11 mouse cellular contexts compared by ENCODE assay signal in genomic region chr3:109361882-109362281, GRCm38 (mm10). TPM values are rescaled to one million over a fixed set of nuclear protein-coding genes. Genes with fewer than 3 reads are reported as not detected.
DNase-seq lines count a peak whose midpoint lies in the region; ATAC-seq lines count a peak whose summit lies in the region.
"Had no signal": no experiment of that assay in that cellular context is flagged by ENCODE, and none has a peak within 500 bp of the region (broad histone marks: within the 10 kb centered on the region; RNA-seq: fewer than 3 reads in every experiment).

No protein-coding gene starts in this region.

- peak; percentile 33 for DNase-seq in adrenal gland, adult 2 months
- DNase-seq in adrenal gland, adult 18-20 months (ENCODE audit: low spot score in 2 of 2), result no peak
- no peak for DNase-seq in left cerebral cortex, postnatal 36 days (ENCODE audit: low spot score in 2 of 2)
- no peak for DNase-seq in cerebellum, adult 11 months
- DNase-seq: right cerebral cortex, postnatal 14 days had no signal

- H3K4me3 ChIP-seq in heart, embryonic 11.5 days (ENCODE audit: low read depth, low read length), result no peak overlapping the region
- no peak overlapping the region for H3K4me3 ChIP-seq in liver, embryonic 16.5 days (ENCODE audit: low read depth, low read length)
- H3K4me3 ChIP-seq in forebrain, embryonic 15.5 days, result no peak overlapping the region
- H3K4me3 ChIP-seq: erythroblast, embryonic 14.5 days; lung, embryonic 15.5 days had no signal

- no peaks in the 10 kb centered on the region for H3K27me3 ChIP-seq in heart, embryonic 11.5 days (ENCODE audit: control insufficient read depth, insufficient read depth, low read length)
- no peaks in the 10 kb centered on the region for H3K27me3 ChIP-seq in liver, embryonic 16.5 days (ENCODE audit: control insufficient read depth, insufficient read depth, low read depth, low read length)
- no peaks in the 10 kb centered on the region for H3K27me3 ChIP-seq in forebrain, embryonic 15.5 days
- H3K27me3 ChIP-seq: lung, embryonic 15.5 days had no signal

- H3K36me3 ChIP-seq in heart, embryonic 11.5 days (ENCODE audit: control insufficient read depth, insufficient read depth, low read length), result no peaks in the 10 kb centered on the region
- no peaks in the 10 kb centered on the region for H3K36me3 ChIP-seq in liver, embryonic 16.5 days (ENCODE audit: control insufficient read depth, insufficient read depth)
- H3K36me3 ChIP-seq in forebrain, embryonic 15.5 days, result no peaks in the 10 kb centered on the region
- H3K36me3 ChIP-seq: lung, embryonic 15.5 days had no signal

- no peak; the same call in 1 of the 2 replicates for ATAC-seq in heart, embryonic 11.5 days (replicated peaks; ENCODE audit: insufficient number of reproducible peaks, low FRiP score, low TSS enrichment)
- ATAC-seq in liver, embryonic 16.5 days (ENCODE audit: low read depth), result peak; percentile 53; the same call in 1 of the 2 replicates
- ATAC-seq in neutrophil, adult 5-6 weeks (ENCODE audit: extremely low read depth, insufficient number of reproducible peaks, low FRiP score, poor library complexity, severe bottlenecking), result peak; percentile 47; the same call in 1 of the 2 replicates
- ATAC-seq in forebrain, embryonic 15.5 days (replicated peaks), result no peak

- peaks cover 34% of the 10 kb centered on the region for H3K4me1 ChIP-seq in heart, embryonic 11.5 days (ENCODE audit: control insufficient read depth, insufficient read depth, low read length)
- H3K4me1 ChIP-seq in liver, embryonic 16.5 days (ENCODE audit: control insufficient read depth, low read depth, low read length), result peaks cover 5% of the 10 kb centered on the region
- 0 out of 2 replicates have a peak, but pooled peaks cover 5% of the 10 kb centered on the region for H3K4me1 ChIP-seq in forebrain, embryonic 15.5 days

- no peak overlapping the region for H3K9ac ChIP-seq in heart, embryonic 11.5 days (ENCODE audit: low read depth, low read length)
- H3K9ac ChIP-seq in liver, embryonic 16.5 days (ENCODE audit: low read depth, low read length), result no peak overlapping the region
- H3K9ac ChIP-seq in forebrain, embryonic 15.5 days (replicated peaks), result no peak overlapping the region
- H3K9ac ChIP-seq: lung, embryonic 15.5 days had no signal

- no peak overlapping the region for H3K4me2 ChIP-seq in heart, embryonic 11.5 days
- 0 out of 2 replicates have a peak overlapping the region, but pooled peaks have one; percentile 7 for H3K4me2 ChIP-seq in liver, embryonic 16.5 days (ENCODE audit: low read depth, low read length)
- no peak overlapping the region for H3K4me2 ChIP-seq in forebrain, embryonic 15.5 days (replicated peaks)
- H3K4me2 ChIP-seq: lung, embryonic 15.5 days had no signal

- H3K27ac ChIP-seq in heart, embryonic 11.5 days (ENCODE audit: low read depth, low read length), result 0 out of 2 replicates have a peak overlapping the region, but pooled peaks have one; percentile 29
- peak overlapping the region; percentile 42; the same call in 1 of the 2 replicates for H3K27ac ChIP-seq in liver, embryonic 16.5 days (ENCODE audit: low read length)
- no peak overlapping the region for H3K27ac ChIP-seq in forebrain, embryonic 15.5 days (replicated peaks)
- H3K27ac ChIP-seq: lung, embryonic 15.5 days had no signal

- intact Hi-C loops in left cerebral cortex, postnatal 36 days (cut with DNase I), result no loop called here

- WGBS in heart, embryonic 11.5 days (ENCODE audit: insufficient replicate concordance), result 63% methylated on average over 5 of the region's 5 CpGs
- WGBS in liver, embryonic 16.5 days (ENCODE audit: insufficient replicate concordance), result 17% methylated on average over 5 of the region's 5 CpGs
- WGBS in forebrain, embryonic 15.5 days, result 83% methylated on average over 5 of the region's 5 CpGs

- no peaks in the 10 kb centered on the region for H3K9me3 ChIP-seq in heart, embryonic 11.5 days (replicated peaks; ENCODE audit: control insufficient read depth, low read length)
- no peaks in the 10 kb centered on the region for H3K9me3 ChIP-seq in liver, embryonic 16.5 days (replicated peaks; ENCODE audit: control insufficient read depth, low read length)
- no peaks in the 10 kb centered on the region for H3K9me3 ChIP-seq in forebrain, embryonic 15.5 days
- H3K9me3 ChIP-seq: lung, embryonic 15.5 days had no signal

RNA-seq across cellular contexts. Expression of gene Vav3, which starts 21.4 kb away (rescaled TPM):
- 1 to 10 TPM; 3.6 to 4.9 TPM for total RNA-seq in adrenal gland, adult 2 months (2021)
- 0.54 and 1.1 TPM in 2 replicates for polyA plus RNA-seq in adrenal gland, adult 2 months (2012; rRNA removed)
- total RNA-seq in adrenal gland, adult 18-20 months (2021), result 1 to 10 TPM; 4.0 to 6.1 TPM
- 12.9 TPM in 2 replicates for polyA plus RNA-seq in heart, embryonic 11.5 days (2014; fragmentation: Nextera tagmentation; extraction: Ambion mirVana)
- 2.7 and 2.9 TPM in 2 replicates for polyA plus RNA-seq in liver, embryonic 16.5 days (2015; fragmentation: Nextera tagmentation; extraction: Ambion mirVana)
- total RNA-seq in neutrophil, adult 5-6 weeks (2017), result 44.2 and 54.9 TPM in 2 replicates
- 6.2 and 6.6 TPM in 2 replicates for polyA plus RNA-seq in forebrain, embryonic 15.5 days (2015; fragmentation: Nextera tagmentation; extraction: Ambion mirVana)
- 1 to 10 TPM; 4.2 to 9.0 TPM for total RNA-seq in left cerebral cortex, postnatal 36 days (2021)
- polyA plus RNA-seq: erythroblast, embryonic 14.5 days had no signal

Comparison
In these comparisons a context has a peak if more than half of its experiments do, and no peak if none do; other contexts are left out.
1. ATAC-seq: peak in liver, embryonic 16.5 days (single experiment) and neutrophil, adult 5-6 weeks (single experiment); none in heart, embryonic 11.5 days (single experiment) and forebrain, embryonic 15.5 days (single experiment).